Mouse (Mus musculus) hindbrain, postnatal 0 days (tissue): ENCODE results near the gene Cyth4. TPM values are rescaled to one million over a fixed set of nuclear protein-coding genes. Genes with fewer than 3 reads are reported as not detected.

Experiments
- ATAC-seq: fragments of 200-750 bp; cut with Nextera tagmentation; 2 replicates; pipeline ENCODE4 v1.8.0; 2017; ENCODE audit warnings: mild to moderate bottlenecking, moderate TSS enrichment, moderate library complexity
- DNase-seq: peaks from one replicate; pipeline ENCODE4 v3.0.0-alpha.2; 2015; ENCODE audit warnings: low spot score
- H3K27ac ChIP-seq: fragments of 300-500 bp; sonication (generic); 2 replicates; pipeline ENCODE4 v1.5.1; 2014; ENCODE audit warnings: mild to moderate bottlenecking
- H3K27me3 ChIP-seq: fragments of 300-500 bp; sonication (generic); 2 replicates; pipeline ENCODE4 v1.6.1; 2014; ENCODE audit warnings: low read length, mixed read lengths; ENCODE audit not compliant: insufficient read depth
- H3K36me3 ChIP-seq: fragments of 300-500 bp; sonication (generic); 2 replicates; pipeline ENCODE4 v1.6.1; 2014; ENCODE audit warnings: low read length, mixed read lengths; ENCODE audit not compliant: insufficient read depth
- H3K4me1 ChIP-seq: fragments of 300-500 bp; sonication (generic); 2 replicates; pipeline ENCODE4 v1.6.1; 2014; ENCODE audit warnings: antibody characterized with exemption, low read length, mixed read lengths; ENCODE audit not compliant: insufficient read depth
- H3K4me2 ChIP-seq: fragments of 300-500 bp; sonication (generic); 2 replicates; pipeline ENCODE4 v1.6.1; 2014; ENCODE audit warnings: low read depth, mild to moderate bottlenecking, low read length, moderate library complexity, mixed read lengths
- H3K4me3 ChIP-seq: fragments of 300-500 bp; sonication (generic); 2 replicates; pipeline ENCODE4 v1.5.1; 2014; ENCODE audit warnings: low read length
- H3K9ac ChIP-seq: fragments of 300-500 bp; sonication (generic); replicated peaks from 2 replicates; pipeline ENCODE4 v1.6.1; 2014; ENCODE audit warnings: mild to moderate bottlenecking, low read length, moderate library complexity, mixed read lengths
- H3K9me3 ChIP-seq: fragments of 300-500 bp; sonication (generic); 2 replicates; pipeline ENCODE4 v1.6.1; 2016; ENCODE audit warnings: low read length, mixed read lengths
- CTCF ChIP-seq: IDR thresholded peaks from 2 replicates; pipeline ENCODE4 v1.5.1; 2016; ENCODE audit warnings: antibody characterized with exemption, control low read depth, low read depth
- WGBS: fragments of 180-500 bp; shearing (Covaris S2); extraction: QIAGEN DNeasy Blood & Tissue Kit; methylation state at CpG from one replicate; pipeline ENCODE4 v1.1.7; 2014; 5-methylcytosine and 5-hydroxymethylcytosine counted together
- polyA plus RNA-seq: library from polyadenylated mRNA; unstranded; fragments of >200 nt; fragmentation: Nextera tagmentation; extraction: Ambion mirVana; gene quantifications from 2 replicates; pipeline ENCODE4 v1.2.1, GENCODE M21; 2015
- total RNA-seq: library from RNA; depleted of rRNA; stranded (reverse); fragments of >200 nt; gene quantifications from 2 replicates; pipeline ENCODE4 v1.2.3, GENCODE M21; 2014

Cyth4 gene
- total and polyA plus RNA-seq, 2 experiments from 2014 or later, result 5.7 to 6.8 TPM

- ATAC-seq (no peak), DNase-seq (no peak)
- Histone ChIP-seq H3K9me3 (no peaks in the 10 kb centered on the region), H3K4me2 (no peak overlapping the region), H3K4me3 (no peak overlapping the region), H3K36me3 (no peaks in the 10 kb centered on the region), H3K9ac (no peak overlapping the region), H3K27ac (no peak overlapping the region), H3K27me3 (no peaks in the 10 kb centered on the region), H3K4me1 (no peaks in the 10 kb centered on the region)
- WGBS, result 95% methylated on average over 5 of the region's 5 CpGs
- no peak for TF ChIP-seq CTCF
Observed at GRCm38 (mm10) chr15:78570170-78570569, 26.7 kb upstream of the Cyth4 start.

DNA sequence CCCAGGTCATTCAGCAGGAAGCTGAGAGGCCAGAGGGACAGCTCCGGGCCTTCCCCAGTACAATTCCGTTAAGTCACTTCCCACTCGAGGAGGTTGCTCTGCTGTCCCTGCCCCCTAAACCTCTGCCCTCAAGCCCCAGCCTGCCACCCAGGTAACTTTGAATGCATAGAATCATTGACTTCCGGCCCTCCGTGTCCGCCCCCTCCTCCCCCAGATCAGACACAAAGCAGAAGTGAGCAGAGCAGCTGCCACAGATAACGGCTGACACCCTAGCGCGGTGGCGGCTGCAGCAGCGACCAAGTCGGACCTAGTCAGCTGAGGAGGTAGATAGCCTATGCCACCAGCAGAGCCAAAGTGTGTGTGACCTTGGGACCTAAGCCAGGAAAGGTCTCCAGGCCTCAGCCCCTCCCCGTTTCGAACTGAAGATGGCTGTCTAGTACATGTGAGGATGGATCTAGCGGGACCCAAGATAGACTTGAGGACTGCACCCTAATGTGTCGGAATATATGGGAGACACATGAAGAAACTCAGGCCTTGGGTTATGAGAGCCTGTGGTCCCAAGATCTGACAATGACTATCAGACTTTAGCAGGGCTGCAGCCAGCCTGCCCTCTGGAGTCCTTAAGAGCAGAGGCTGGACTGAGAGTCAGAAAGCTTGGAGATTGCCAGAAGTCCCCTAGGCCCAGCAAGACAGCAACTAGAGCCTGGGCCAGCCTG is 25.1 kb upstream of the Cyth4 start:
- 68% methylated on average over 16 of the region's 16 CpGs for WGBS
- Histone ChIP-seq H3K36me3 (no peaks in the 10 kb centered on the region), H3K9ac (no peak overlapping the region), H3K4me1 (no peaks in the 10 kb centered on the region), H3K9me3 (no peaks in the 10 kb centered on the region), H3K4me3 (no peak overlapping the region), H3K4me2 (no peak overlapping the region), H3K27me3 (no peaks in the 10 kb centered on the region), H3K27ac (no peak overlapping the region)
- ATAC-seq (no peak), DNase-seq (no peak)
- no peak for TF ChIP-seq CTCF

DNA sequence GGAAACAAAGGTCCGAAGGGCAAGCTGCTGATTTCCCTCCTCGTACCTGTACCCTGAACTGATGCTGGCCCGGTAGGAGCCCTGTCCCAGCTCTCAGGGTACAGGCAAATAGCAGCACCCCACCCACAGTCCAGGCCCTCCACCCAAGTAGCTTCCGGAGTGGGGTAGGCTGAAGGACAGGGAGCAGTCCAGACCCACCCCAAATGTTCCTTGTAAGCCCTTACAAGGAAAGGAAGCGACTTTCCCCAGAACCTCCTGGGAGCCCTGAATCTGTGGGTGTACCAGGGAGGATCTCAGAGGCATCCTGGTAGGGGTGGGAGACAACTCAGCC is 24.6 kb upstream of the Cyth4 start:
- TF ChIP-seq CTCF, result no peak
- H3K4me3 ChIP-seq, result no peak overlapping the region

DNA sequence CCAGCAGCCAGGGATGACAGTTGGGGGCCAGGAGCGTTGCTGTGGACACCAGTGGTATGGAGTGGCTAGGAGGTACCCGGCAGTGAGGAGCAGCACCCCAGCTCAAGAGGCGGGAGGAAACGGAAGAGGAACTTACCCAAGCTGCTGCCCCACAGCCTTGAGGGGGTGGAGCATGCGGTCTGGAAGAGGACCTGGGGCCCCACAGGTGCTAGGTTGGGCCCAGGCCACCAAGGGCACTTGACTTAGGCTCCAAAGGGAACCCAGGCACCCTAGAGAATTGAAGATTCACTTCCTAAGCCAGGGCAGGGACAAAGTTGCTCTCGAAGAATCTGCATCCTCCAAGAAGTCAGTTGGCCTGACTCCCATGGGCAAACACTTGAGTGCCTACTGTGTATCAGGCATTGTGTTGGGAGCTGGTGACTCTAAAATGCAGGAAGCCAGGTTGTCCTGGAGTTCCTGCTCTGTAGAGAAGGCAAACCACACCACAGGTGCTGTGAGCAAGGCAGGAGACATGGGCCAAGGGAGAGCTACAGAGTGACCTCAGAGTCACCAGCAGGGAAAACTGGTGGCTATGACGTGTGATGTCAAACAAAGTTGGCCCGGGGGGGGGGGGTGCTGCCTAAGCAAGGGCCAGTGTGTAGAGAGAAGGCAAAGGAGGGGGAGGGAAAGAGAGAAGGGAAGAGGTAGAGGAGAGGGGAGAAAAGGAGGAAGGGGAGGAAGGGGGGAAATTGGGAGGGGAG is 24.0 kb upstream of the Cyth4 start, which contains the start of gene Rac2:
Gene Rac2, minus strand, starts transcription at position 126 of the 740 bp plus-strand sequence.
- WGBS, result 79% methylated on average over 8 of the region's 8 CpGs
- Histone ChIP-seq H3K4me3 (no peak within 1 kb of the TSS), H3K27me3 (no peaks in the 10 kb centered on the region), H3K9me3 (no peaks in the 10 kb centered on the region), H3K4me1 (no peaks in the 10 kb centered on the region), H3K36me3 (no peaks in the 10 kb centered on the region), H3K9ac (no peak within 1 kb of the TSS), H3K4me2 (no peak within 1 kb of the TSS), H3K27ac (no peak within 1 kb of the TSS)
- no peak for ATAC-seq
- no peak for TF ChIP-seq CTCF
- no peak for DNase-seq

More for the DNA sequence above, 24.6 kb upstream of the Cyth4 start:
- Histone ChIP-seq H3K4me2 (no peak overlapping the region), H3K4me1 (no peaks in the 10 kb centered on the region), H3K27ac (no peak overlapping the region), H3K9me3 (no peaks in the 10 kb centered on the region), H3K36me3 (no peaks in the 10 kb centered on the region), H3K9ac (no peak overlapping the region), H3K27me3 (no peaks in the 10 kb centered on the region)
- 91% methylated on average over 5 of the region's 5 CpGs for WGBS
- no peak for DNase-seq
- no peak for ATAC-seq

DNA sequence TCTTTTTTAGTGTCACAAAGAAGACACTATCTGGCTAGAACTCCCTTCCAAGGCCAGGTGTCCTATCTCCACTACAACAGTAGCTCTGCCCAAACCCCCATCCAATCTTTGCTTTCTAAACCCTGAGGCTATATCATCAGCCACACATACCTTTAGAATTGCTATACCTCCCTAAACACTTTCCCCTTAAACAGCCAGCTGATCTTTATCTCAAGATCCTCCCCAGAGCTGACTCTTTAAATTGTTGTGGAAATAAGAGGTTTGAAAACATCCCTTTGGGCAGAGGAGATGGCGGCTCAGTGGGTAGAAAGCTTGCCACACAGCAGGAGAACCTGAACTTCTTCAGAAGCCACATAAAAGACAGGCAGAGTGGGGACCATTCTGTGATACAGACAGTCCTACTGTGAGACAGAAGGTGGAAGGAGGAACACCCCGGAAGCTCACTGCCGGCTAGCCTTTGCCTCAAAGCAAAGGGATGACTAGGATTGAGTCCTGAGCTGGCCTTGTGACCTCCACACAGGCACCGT is 20.5 kb upstream of the Cyth4 start:
- no peak for DNase-seq
- H3K4me1 ChIP-seq, result peaks cover 11% of the 10 kb centered on the region; the same call in 1 of the 2 replicates
- no peak overlapping the region for H3K27ac ChIP-seq
- 42% methylated on average over 4 of the region's 4 CpGs for WGBS
- ATAC-seq, result no peak
- no peaks in the 10 kb centered on the region for H3K27me3 ChIP-seq
- no peak overlapping the region for H3K4me3 ChIP-seq
- no peaks in the 10 kb centered on the region for H3K36me3 ChIP-seq
- H3K9me3 ChIP-seq, result no peaks in the 10 kb centered on the region
- TF ChIP-seq CTCF, result no peak
- H3K9ac ChIP-seq, result no peak overlapping the region
- H3K4me2 ChIP-seq, result no peak overlapping the region

DNA sequence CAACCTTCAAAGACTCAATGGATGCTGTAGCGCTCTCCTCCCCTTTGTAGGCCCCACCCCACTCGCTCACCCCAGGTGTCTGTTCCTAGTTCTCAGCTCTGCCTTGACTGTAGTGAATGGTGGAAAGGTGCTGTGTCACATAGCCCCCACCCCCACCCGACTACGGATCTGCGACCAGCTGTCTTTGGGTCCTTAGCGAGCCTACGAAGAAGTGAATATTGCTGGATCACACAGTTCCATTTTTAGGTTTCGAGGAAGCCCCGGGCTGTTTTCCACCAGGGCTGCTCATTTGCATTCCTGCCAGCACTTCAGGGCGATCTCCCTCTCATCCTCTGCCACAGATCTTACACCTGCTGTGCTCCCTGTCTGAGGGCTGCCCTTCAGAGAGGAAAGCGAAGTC is 13.5 kb upstream of the Cyth4 start:
- no peaks in the 10 kb centered on the region for H3K9me3 ChIP-seq
- H3K4me1 ChIP-seq, result peaks cover 12% of the 10 kb centered on the region; the same call in 1 of the 2 replicates
- DNase-seq (no peak), ATAC-seq (no peak)
- TF ChIP-seq CTCF, result no peak
- H3K27me3 ChIP-seq, result no peaks in the 10 kb centered on the region
- no peak overlapping the region for H3K4me3 ChIP-seq
- H3K36me3 ChIP-seq, result no peaks in the 10 kb centered on the region
- no peak overlapping the region for H3K9ac ChIP-seq
- H3K4me2 ChIP-seq, result no peak overlapping the region
- WGBS, result 20% methylated on average over 11 of the region's 11 CpGs
- no peak overlapping the region for H3K27ac ChIP-seq
